Mouse (Mus musculus) inflammation-experienced regulatory T-cells (primary cell): ENCODE measurements around the gene Gca. TPM values are rescaled to one million over a fixed set of nuclear protein-coding genes. Genes with fewer than 3 reads are reported as not detected.

ENCODE experiments used
- polyA plus RNA-seq, 2 experiments: library from polyadenylated mRNA; unstranded; fragments of 100-300 nt; shearing (Covaris generic); gene quantifications; one replicate each; pipeline ENCODE4 v1.2.1; 2017

Gene Gca
- 1 to 10 TPM in 1 of 2 experiments, under 1 TPM in 1; 0.98 to 1.0 TPM for polyA plus RNA-seq

DNA sequence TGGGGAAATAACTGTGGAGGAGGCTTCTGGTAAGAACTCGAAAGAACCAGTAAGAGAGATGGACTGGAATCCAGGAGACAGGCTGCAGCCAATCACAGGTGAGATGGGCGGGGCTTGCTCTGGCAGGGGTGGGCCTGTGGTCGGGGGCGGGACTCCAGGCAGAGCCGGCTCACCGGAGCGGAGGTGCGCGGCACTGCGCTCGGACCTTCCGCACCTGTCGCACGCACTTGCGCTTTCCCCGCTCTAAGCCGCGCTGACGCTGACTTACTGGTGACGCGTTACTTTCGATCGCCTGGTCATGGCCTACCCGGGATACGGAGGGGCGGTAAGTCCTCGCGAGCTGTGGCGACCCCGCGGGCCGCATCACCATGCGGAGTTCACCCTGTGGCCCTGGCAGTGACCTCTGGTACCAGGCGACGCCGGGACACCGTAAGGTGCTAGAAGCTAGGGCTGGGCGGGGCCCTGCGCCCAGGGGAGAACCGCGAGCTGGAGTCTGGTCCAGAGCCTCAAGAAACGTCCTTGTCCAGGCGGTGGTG is at the start of gene Gca:
Gene Gca, plus strand, starts transcription at position 151 of the 536 bp plus-strand sequence.

GRCm38 (mm10) chr2:62646014-62646645 is 18.0 kb upstream of the Gca start, which contains the start of gene Ifih1:
Gene Ifih1, minus strand, starts transcription at chr2:62646255.

Other genes starting within 250 kb of the Gca start
- gene Gcg, start 180.6 kb upstream of the Gca start, polyA plus RNA-seq: not detected
- under 1 TPM in 1 of 2 experiments, not detected in 1; 0.55 TPM for gene Fap, start 90.2 kb upstream of the Gca start, polyA plus RNA-seq
- gene Ifih1, start 18.0 kb upstream of the Gca start, polyA plus RNA-seq: 10 to 100 TPM; 18.8 to 19.2 TPM